In the genomic region with DNA sequence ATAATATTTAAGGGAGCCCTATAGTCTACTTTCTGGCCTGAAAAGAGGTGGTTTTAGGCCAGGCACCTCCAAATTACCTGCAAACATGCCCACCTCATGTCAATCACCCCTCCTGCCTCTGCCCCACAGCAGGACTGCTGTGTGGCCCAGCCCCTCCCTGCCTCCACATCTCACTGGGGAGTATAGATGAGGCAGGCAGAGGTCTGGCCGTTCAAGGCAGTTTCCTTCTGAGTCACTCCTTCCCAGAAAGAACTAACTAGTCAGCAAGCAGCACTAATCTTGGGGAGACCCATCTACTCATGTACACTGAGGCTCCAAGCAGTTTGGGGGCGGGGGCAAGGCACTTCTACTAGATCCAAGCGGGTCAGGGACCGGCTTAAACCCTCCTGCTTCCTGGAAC, we compare ENCODE assay signal across 12 mouse cellular contexts. TPM values are rescaled to one million over a fixed set of nuclear protein-coding genes. Genes with fewer than 3 reads are reported as not detected.
"Had no signal": no experiment of that assay in that cellular context is flagged by ENCODE, and none has a peak within 500 bp of the region (broad histone marks: within the 10 kb centered on the region; RNA-seq: fewer than 3 reads in every experiment).

No protein-coding gene starts in this region.

- H3K27ac ChIP-seq: kidney, embryonic 15.5 days; limb, embryonic 13.5 days; liver, embryonic 13.5 days; midbrain, embryonic 12.5 days; stomach, embryonic 15.5 days had no signal

- DNase-seq: kidney, adult 2 months; kidney, postnatal 14 days; left cerebral cortex, postnatal 4 days; liver, embryonic 13.5 days; lung, adult 18-20 months; lung, postnatal 36 days; thymus, postnatal 36 days had no signal

- H3K4me3 ChIP-seq: kidney, embryonic 15.5 days; limb, embryonic 13.5 days; liver, embryonic 13.5 days; midbrain, embryonic 12.5 days; stomach, embryonic 15.5 days had no signal

- H3K36me3 ChIP-seq: kidney, embryonic 15.5 days; limb, embryonic 13.5 days; liver, embryonic 13.5 days; midbrain, embryonic 12.5 days; stomach, embryonic 15.5 days had no signal

RNA-seq across cellular contexts. Expression of gene Fam71f2, which starts 32.3 kb away (rescaled TPM):
- total RNA-seq: left cerebral cortex, postnatal 4 days; neutrophil, adult 5-6 weeks had no signal
